Comparison of ENCODE assay signal across 8 mouse cellular contexts in the genomic region with DNA sequence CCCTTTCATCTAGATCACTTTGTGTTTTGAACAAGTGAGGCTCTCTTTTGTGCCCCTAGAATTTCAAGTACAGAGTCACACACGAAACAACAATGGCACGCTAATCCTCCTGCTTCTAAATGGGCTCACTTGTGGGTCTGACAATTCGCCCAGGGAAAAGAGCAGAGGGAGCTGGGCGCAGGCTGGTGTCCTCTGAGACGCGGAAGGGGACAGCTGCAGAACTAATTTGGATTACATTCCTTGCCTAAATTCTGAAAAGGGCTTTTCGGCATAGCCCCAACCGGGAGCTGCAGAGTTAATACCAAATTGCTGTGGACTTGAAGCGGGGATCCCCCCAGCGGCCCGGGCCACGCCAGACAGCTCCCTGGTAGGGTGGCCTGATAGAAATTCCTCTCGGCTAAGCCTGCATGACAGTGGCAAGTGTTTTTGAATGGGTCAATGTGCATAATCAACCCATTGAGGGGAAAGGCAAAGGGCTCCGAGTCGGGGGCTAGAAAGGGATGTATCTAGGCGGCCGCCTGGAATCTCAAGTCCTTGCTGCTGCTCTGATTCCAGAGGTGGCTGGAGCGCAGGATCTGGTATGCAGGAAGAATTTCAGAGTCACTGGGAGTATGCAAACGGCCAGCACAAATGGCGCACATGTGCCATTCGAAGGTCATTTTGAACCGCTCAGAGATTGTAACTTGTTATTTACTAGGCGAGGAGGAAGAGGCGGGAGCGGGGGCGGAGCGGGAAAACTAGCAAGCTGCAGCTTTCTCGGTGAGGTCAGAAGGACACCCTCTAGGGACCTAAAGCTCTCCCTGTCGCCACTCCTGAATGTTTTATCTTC. TPM values are rescaled to one million over a fixed set of nuclear protein-coding genes. Genes with fewer than 3 reads are reported as not detected.
DNase-seq lines count a peak whose midpoint lies in the region; ATAC-seq and TF ChIP-seq lines count a peak whose summit lies in the region.

No protein-coding gene starts in this region.

- H3K9ac ChIP-seq in heart, embryonic 16.5 days (ENCODE audit: low read length), result peak overlapping the region; percentile 88
- H3K9ac ChIP-seq in liver, embryonic 15.5 days, result no peak overlapping the region

- no peaks in the 10 kb centered on the region for H3K9me3 ChIP-seq in heart, embryonic 16.5 days (replicated peaks; ENCODE audit: control insufficient read depth, low read length)
- no peaks in the 10 kb centered on the region for H3K9me3 ChIP-seq in liver, embryonic 15.5 days (replicated peaks)

- peak overlapping the region; percentile 99 for H3K27ac ChIP-seq in heart, embryonic 16.5 days (ENCODE audit: low read length)
- H3K27ac ChIP-seq in liver, embryonic 15.5 days (replicated peaks), result no peak overlapping the region
- H3K27ac ChIP-seq in olfactory bulb, adult 2 months (ENCODE audit: insufficient read depth, low read depth, low read length), result peak overlapping the region; percentile 34

- H3K27me3 ChIP-seq in heart, embryonic 16.5 days (ENCODE audit: control insufficient read depth, insufficient read depth, low read length), result 0 out of 2 replicates have a peak, but pooled peaks cover 2% of the 10 kb centered on the region
- peaks cover 55% of the 10 kb centered on the region for H3K27me3 ChIP-seq in liver, embryonic 15.5 days

- H3K36me3 ChIP-seq in heart, embryonic 16.5 days (ENCODE audit: control insufficient read depth, insufficient read depth), result no peaks in the 10 kb centered on the region
- H3K36me3 ChIP-seq in liver, embryonic 15.5 days (replicated peaks), result no peaks in the 10 kb centered on the region

- TF ChIP-seq CTCF in olfactory bulb, adult 2 months (IDR thresholded peaks at IDR 0.05; ENCODE audit: insufficient read depth, low read depth, low read length), result no peak

- DNase-seq in lung, adult 18-20 months, result peak; percentile 32 to 53
- no peak for DNase-seq in lung, postnatal 25 days (ENCODE audit: low spot score)
- peak; percentile 74 for DNase-seq in embryo, embryonic 9.5 days (ENCODE audit: extremely low spot score)
- DNase-seq in kidney, postnatal 10 days, result peak; percentile 79
- DNase-seq in T-cell, adult 2 months (ENCODE audit: low spot score), result no peak

- H3K4me3 ChIP-seq in heart, embryonic 16.5 days (ENCODE audit: low read length), result peak overlapping the region; percentile 68
- H3K4me3 ChIP-seq in liver, embryonic 15.5 days (replicated peaks), result peak overlapping the region; percentile 38
- H3K4me3 ChIP-seq in olfactory bulb, adult 2 months (ENCODE audit: insufficient read depth, low read depth, low read length), result peak overlapping the region; percentile 67

- WGBS in heart, embryonic 16.5 days, result under 1% methylated on average over 29 of the region's 29 CpGs
- WGBS in liver, embryonic 15.5 days (ENCODE audit: insufficient replicate concordance), result under 1% methylated on average over 29 of the region's 29 CpGs
- 2% methylated on average over 29 of the region's 29 CpGs for WGBS in olfactory bulb, adult 2 months

- H3K4me2 ChIP-seq in heart, embryonic 16.5 days (ENCODE audit: low read depth, low read length), result peak overlapping the region; percentile 69
- peak overlapping the region; percentile 72 for H3K4me2 ChIP-seq in liver, embryonic 15.5 days

- peaks cover 4% of the 10 kb centered on the region; the same call in 1 of the 2 replicates for H3K4me1 ChIP-seq in heart, embryonic 16.5 days (ENCODE audit: control insufficient read depth, insufficient read depth, low read length)
- H3K4me1 ChIP-seq in liver, embryonic 15.5 days (replicated peaks), result 0 out of 2 replicates have a peak, but pooled peaks cover 6% of the 10 kb centered on the region
- H3K4me1 ChIP-seq in olfactory bulb, adult 2 months (ENCODE audit: control insufficient read depth, insufficient read depth, low read length), result no peaks in the 10 kb centered on the region

- peak; percentile 50 for ATAC-seq in heart, embryonic 16.5 days (replicated peaks; ENCODE audit: extremely low read depth, insufficient read depth, low FRiP score)
- ATAC-seq in liver, embryonic 15.5 days (ENCODE audit: insufficient read depth), result no peak

- no peak for TF ChIP-seq POLR2A in olfactory bulb, adult 2 months (IDR thresholded peaks at IDR 0.05; ENCODE audit: insufficient read depth, low read depth, low read length)

RNA-seq across cellular contexts. Expression of gene Erbb4, which starts 2.2 kb away (rescaled TPM):
- polyA plus RNA-seq in heart, embryonic 16.5 days (2015; fragmentation: Nextera tagmentation; extraction: Ambion mirVana), result 5.9 and 6.2 TPM in 2 replicates
- 0.01 and 0.08 TPM in 2 replicates for polyA plus RNA-seq in liver, embryonic 15.5 days (2015; fragmentation: Nextera tagmentation; extraction: Ambion mirVana)
- polyA plus RNA-seq in olfactory bulb, adult 2 months (2012; ENCODE audit: insufficient read depth, insufficient read length, low replicate concordance, missing spikeins), result not detected in 2 replicates

Comparison
In these comparisons a context has a peak if more than half of its experiments do, and no peak if none do; other contexts are left out.
1. DNase-seq: peak in lung, adult 18-20 months (2 of 2), embryo, embryonic 9.5 days (single experiment) and kidney, postnatal 10 days (single experiment); none in lung, postnatal 25 days (single experiment) and T-cell, adult 2 months (single experiment).
2. Peak in every context shown above with its lines, with median percentiles within 50 percentile points of each other: H3K4me3 ChIP-seq.